Mouse (Mus musculus) heart, adult 11 months (tissue): ENCODE measurements around the gene Plod1.
"Not testable (repeated sequence)": the region's sequence is repeated elsewhere in the genome, so short reads cannot be mapped to it uniquely, and the experiment has no call there.

Experiments
- DNase-seq: peaks from one replicate; pipeline ENCODE4 v3.0.0; 2022

Plod1 gene

GRCm38 (mm10) chr4:147888237-147888636 is 48.3 kb downstream of the Plod1 start:
- DNase-seq, result peak; percentile 92

GRCm38 (mm10) chr4:147887277-147887676 is 49.3 kb downstream of the Plod1 start:
- DNase-seq, result peak; percentile 89

GRCm38 (mm10) chr4:147886158-147886557 is 50.4 kb downstream of the Plod1 start:
- peak; percentile 85 for DNase-seq

- peak; percentile 91 for DNase-seq
Measured at GRCm38 (mm10) chr4:147884138-147884537, 52.4 kb downstream of the Plod1 start.

- peak; percentile 94 for DNase-seq
Measured at GRCm38 (mm10) chr4:147883041-147883440, 53.5 kb downstream of the Plod1 start.

- peak; percentile 86 for DNase-seq
Measured at GRCm38 (mm10) chr4:147881792-147882191, 54.8 kb downstream of the Plod1 start.

GRCm38 (mm10) chr4:147879865-147880264 is 56.7 kb downstream of the Plod1 start:
- DNase-seq, result peak; percentile 90

GRCm38 (mm10) chr4:147879456-147879855 is 57.1 kb downstream of the Plod1 start:
- peak; percentile 86 for DNase-seq

GRCm38 (mm10) chr4:147878537-147878936 is 58.0 kb downstream of the Plod1 start:
- peak; percentile 88 for DNase-seq

- DNase-seq, result peak; percentile 88
Measured at GRCm38 (mm10) chr4:147875852-147876575, 60.6 kb downstream of the Plod1 start.

GRCm38 (mm10) chr4:147869238-147869637 is 67.3 kb downstream of the Plod1 start:
- peak; percentile 90 for DNase-seq

GRCm38 (mm10) chr4:147868450-147869031 is 68.0 kb downstream of the Plod1 start, which contains the start of the genes Miip and Fv1:
Gene Miip (minus strand): TSS chr4:147868816.
Gene Fv1 (plus strand): TSS chr4:147868979.
- peak; percentile 100 for DNase-seq

- DNase-seq, result peak; percentile 86
Measured at GRCm38 (mm10) chr4:147867563-147868449, 68.8 kb downstream of the Plod1 start.

- not testable (repeated sequence) for DNase-seq
Measured at GRCm38 (mm10) chr4:147866793-147867192, 69.8 kb downstream of the Plod1 start.

GRCm38 (mm10) chr4:147866056-147866455 is 70.5 kb downstream of the Plod1 start:
- peak; percentile 83 for DNase-seq

GRCm38 (mm10) chr4:147865651-147866050 is 70.9 kb downstream of the Plod1 start:
- DNase-seq, result peak; percentile 91

- peak; percentile 90 for DNase-seq
Measured at GRCm38 (mm10) chr4:147862051-147862450, 74.5 kb downstream of the Plod1 start.
